Mouse (Mus musculus): ENCODE results near the gene Zfp948. TPM values are rescaled to one million over a fixed set of nuclear protein-coding genes. Genes with fewer than 3 reads are reported as not detected.
A peak's percentile ranks its signal among the peaks of the same experiment; 100 is the strongest.

The Zfp948 gene
- total and polyA plus RNA-seq, 3 experiments: 3.2 to 3.5 TPM; not detected in 1

GRCm38 (mm10) chr17:21526270-21526669 lies 40.5 kb upstream of the Zfp948 start:
- no peak overlapping the region for H3K4me3 ChIP-seq (ENCODE audit: control insufficient read depth in 1 of 2, insufficient read depth in 1 of 2, low read depth in 2 of 2, low read length in 2 of 2)
- H3K4me1 ChIP-seq (ENCODE audit: control insufficient read depth in 1 of 2, insufficient read depth in 2 of 2, low read length in 2 of 2): no peaks in the 10 kb centered on the region
- no peak overlapping the region for H3K9ac ChIP-seq (ENCODE audit: control insufficient read depth, low read depth, low read length, poor library complexity, severe bottlenecking)
- TF ChIP-seq KAT2A (conservative IDR thresholded peaks at IDR 0.05; ENCODE audit: low read depth, low read length) (no peak), BHLHE40 (IDR thresholded peaks at IDR 0.05; ENCODE audit: borderline replicate concordance, low read depth, low read length) (no peak), UBTF (IDR thresholded peaks at IDR 0.05; ENCODE audit: borderline replicate concordance, insufficient read depth, low read depth, low read length) (no peak), GATA1 (IDR thresholded peaks at IDR 0.05; ENCODE audit: low read depth, low read length) (no peak), TBP (IDR thresholded peaks at IDR 0.05; ENCODE audit: low read depth, low read length) (no peak), POLR2AphosphoS5 (IDR thresholded peaks at IDR 0.05; ENCODE audit: borderline replicate concordance, low read depth, low read length) (no peak)
- no peak overlapping the region for H3K27ac ChIP-seq (ENCODE audit: control insufficient read depth, low read depth, low read length)
- no peaks in the 10 kb centered on the region for H3K9me3 ChIP-seq (replicated peaks; ENCODE audit: insufficient read depth, low read length)
- H3K79me2 ChIP-seq (ENCODE audit: control insufficient read depth, insufficient read depth, low read length, poor library complexity): no peaks in the 10 kb centered on the region
- no peak for DNase-seq (ENCODE audit: low read depth, low spot score)
- H3K36me3 ChIP-seq (ENCODE audit: control insufficient read depth in 1 of 2, insufficient read depth in 2 of 2, low read length in 2 of 2): no peaks in the 10 kb centered on the region
- H3K27me3 ChIP-seq (ENCODE audit: control insufficient read depth in 1 of 2, insufficient read depth in 2 of 2, low read length in 2 of 2): no peaks in the 10 kb centered on the region

- peak; percentile 20 for DNase-seq (ENCODE audit: low read depth, low spot score)
- peaks cover 0 to 2% of the 10 kb centered on the region in 2 experiments; a peak in 2 of 4 replicates for H3K36me3 ChIP-seq (ENCODE audit: control insufficient read depth in 1 of 2, insufficient read depth in 2 of 2, low read length in 2 of 2)
- TF ChIP-seq RCOR1 (IDR thresholded peaks at IDR 0.05; ENCODE audit: low read depth, low read length) (no peak), RAD21 (IDR thresholded peaks at IDR 0.05; ENCODE audit: low read depth, low read length) (no peak), EP300 (IDR thresholded peaks at IDR 0.05; ENCODE audit: low read depth in 1 of 2, low read length in 2 of 2) (no peak), USF1 (IDR thresholded peaks at IDR 0.05; ENCODE audit: low read depth, low read length) (no peak), NRF1 (IDR thresholded peaks at IDR 0.05; ENCODE audit: insufficient read depth, low read depth, low read length, poor library complexity, severe bottlenecking) (no peak), MAFK (IDR thresholded peaks at IDR 0.05; ENCODE audit: borderline replicate concordance, low read depth, low read length) (no peak), KAT2A (conservative IDR thresholded peaks at IDR 0.05; ENCODE audit: low read depth, low read length) (no peak), NELFE (IDR thresholded peaks at IDR 0.05; ENCODE audit: low read depth, low read length) (no peak), USF2 (IDR thresholded peaks at IDR 0.05; ENCODE audit: borderline replicate concordance in 1 of 2, insufficient read depth in 1 of 2, low read depth in 1 of 2, low read length in 2 of 2) (no peak), MXI1 (IDR thresholded peaks at IDR 0.05; ENCODE audit: low read depth, low read length) (no peak), ZMIZ1 (IDR thresholded peaks at IDR 0.05; ENCODE audit: low read depth, low read length) (no peak), GABPA (IDR thresholded peaks at IDR 0.05; ENCODE audit: low read depth, low read length) (no peak), ETS1 (IDR thresholded peaks at IDR 0.05; ENCODE audit: low read depth, low read length) (no peak)
- no peak overlapping the region for H3K9ac ChIP-seq (ENCODE audit: control insufficient read depth, low read depth, low read length, poor library complexity, severe bottlenecking)
- H3K4me1 ChIP-seq (ENCODE audit: control insufficient read depth in 1 of 2, insufficient read depth in 2 of 2, low read length in 2 of 2): peaks cover 4 to 7% of the 10 kb centered on the region in 2 experiments; a peak in 3 of 4 replicates
- peaks cover 5% of the 10 kb centered on the region; the same call in 1 of the 2 replicates for H3K79me2 ChIP-seq (ENCODE audit: control insufficient read depth, insufficient read depth, low read length, poor library complexity)
- H3K27me3 ChIP-seq (ENCODE audit: control insufficient read depth in 1 of 2, insufficient read depth in 2 of 2, low read length in 2 of 2): no peaks in the 10 kb centered on the region
- H3K4me3 ChIP-seq (ENCODE audit: control insufficient read depth in 1 of 2, insufficient read depth in 1 of 2, low read depth in 2 of 2, low read length in 2 of 2): no peak overlapping the region
- no peaks in the 10 kb centered on the region for H3K9me3 ChIP-seq (replicated peaks; ENCODE audit: insufficient read depth, low read length)
- H3K27ac ChIP-seq (ENCODE audit: control insufficient read depth, low read depth, low read length): no peak overlapping the region
These were observed 36.0 kb upstream of the Zfp948 start for GRCm38 (mm10) chr17:21530645-21531330.
